Mouse (Mus musculus) neural tube, embryonic 13.5 days (tissue): ENCODE measurements around the gene Adam6b. TPM values are rescaled to one million over a fixed set of nuclear protein-coding genes. Genes with fewer than 3 reads are reported as not detected.
"Not testable (repeated sequence)": the region's sequence is repeated elsewhere in the genome, so short reads cannot be mapped to it uniquely, and the experiment has no call there.

Experiments used
- ATAC-seq: fragments of 200-750 bp; cut with Nextera tagmentation; 2 replicates; pipeline ENCODE4 v1.8.0; 2017; ENCODE audit warnings: low read depth, mild to moderate bottlenecking, moderate TSS enrichment, moderate library complexity
- H3K27ac ChIP-seq: fragments of 300-500 bp; sonication (generic); replicated peaks from 2 replicates; pipeline ENCODE4 v1.5.1; 2015; ENCODE audit warnings: moderate library complexity, mild to moderate bottlenecking, inconsistent platforms
- H3K27me3 ChIP-seq: fragments of 300-500 bp; sonication (generic); 2 replicates; pipeline ENCODE4 v1.6.1; 2015; ENCODE audit warnings: mild to moderate bottlenecking, inconsistent platforms
- H3K36me3 ChIP-seq: fragments of 300-500 bp; sonication (generic); 2 replicates; pipeline ENCODE4 v1.6.1; 2015; ENCODE audit warnings: mild to moderate bottlenecking, inconsistent platforms
- H3K4me1 ChIP-seq: fragments of 300-500 bp; sonication (generic); replicated peaks from 2 replicates; pipeline ENCODE4 v1.6.1; 2015; ENCODE audit warnings: inconsistent platforms
- H3K4me2 ChIP-seq: fragments of 300-500 bp; sonication (generic); 2 replicates; pipeline ENCODE4 v1.6.1; 2015; ENCODE audit warnings: inconsistent platforms, mild to moderate bottlenecking, moderate library complexity
- H3K4me3 ChIP-seq: fragments of 300-500 bp; sonication (generic); 2 replicates; pipeline ENCODE4 v1.5.1; 2015; ENCODE audit warnings: mild to moderate bottlenecking, inconsistent platforms
- H3K9ac ChIP-seq: fragments of 300-500 bp; sonication (generic); 2 replicates; pipeline ENCODE4 v1.6.1; 2015; ENCODE audit warnings: moderate library complexity, mild to moderate bottlenecking, inconsistent platforms
- H3K9me3 ChIP-seq: fragments of 300-500 bp; sonication (generic); 2 replicates; pipeline ENCODE4 v1.6.1; 2016; ENCODE audit warnings: inconsistent platforms
- WGBS: fragments of 180-500 bp; shearing (Covaris S2); methylation state at CpG from one replicate; pipeline ENCODE4 v1.1.7; 2015; 5-methylcytosine and 5-hydroxymethylcytosine counted together
- polyA plus RNA-seq: library from polyadenylated mRNA; unstranded; fragments of >200 nt; fragmentation: Nextera tagmentation; extraction: Ambion mirVana; gene quantifications from 2 replicates; pipeline ENCODE4 v1.2.1, GENCODE M21; 2015

The Adam6b gene
- not detected in 2 replicates for polyA plus RNA-seq

- ATAC-seq, H3K36me3 ChIP-seq, H3K4me2 ChIP-seq, H3K9ac ChIP-seq, H3K27me3 ChIP-seq, H3K27ac ChIP-seq, H3K9me3 ChIP-seq, H3K4me3 ChIP-seq, H3K4me1 ChIP-seq: not testable (repeated sequence)
- WGBS = 78% methylated on average over 1 of the region's 1 CpGs
Observed at GRCm38 (mm10) chr12:113489211-113489610, at the start of gene Adam6b. TSS of gene Adam6b (plus strand) at chr12:113489511.

GRCm38 (mm10) chr12:113446061-113446460 is 43.2 kb upstream of the Adam6b start:
- Histone ChIP-seq H3K4me2 (no peak overlapping the region), H3K36me3 (no peaks in the 10 kb centered on the region), H3K9ac (no peak overlapping the region), H3K4me1 (no peaks in the 10 kb centered on the region), H3K27me3 (no peaks in the 10 kb centered on the region), H3K27ac (no peak overlapping the region), H3K4me3 (no peak overlapping the region), H3K9me3 (no peaks in the 10 kb centered on the region)
- no peak for ATAC-seq
- 90% methylated on average over 1 of the region's 1 CpGs for WGBS

GRCm38 (mm10) chr12:113476164-113476563 is 13.1 kb upstream of the Adam6b start:
- Histone ChIP-seq H3K36me3 (no peaks in the 10 kb centered on the region), H3K9ac (no peak overlapping the region), H3K27ac (no peak overlapping the region), H3K4me3 (no peak overlapping the region), H3K4me1 (no peaks in the 10 kb centered on the region), H3K9me3 (peaks cover 7% of the 10 kb centered on the region; the same call in 1 of the 2 replicates), H3K4me2 (no peak overlapping the region), H3K27me3 (no peaks in the 10 kb centered on the region)
- ATAC-seq = no peak
- WGBS = 77% methylated on average over 2 of the region's 2 CpGs

GRCm38 (mm10) chr12:113482147-113482546 is 7.2 kb upstream of the Adam6b start:
- Histone ChIP-seq H3K4me2 (no peak overlapping the region), H3K9me3 (peaks cover 7% of the 10 kb centered on the region; the same call in 1 of the 2 replicates), H3K4me3 (no peak overlapping the region), H3K4me1 (no peaks in the 10 kb centered on the region), H3K27me3 (no peaks in the 10 kb centered on the region), H3K27ac (no peak overlapping the region), H3K9ac (no peak overlapping the region), H3K36me3 (no peaks in the 10 kb centered on the region)
- 81% methylated on average over 2 of the region's 2 CpGs for WGBS
- ATAC-seq = no peak

GRCm38 (mm10) chr12:113482661-113483389 is 6.5 kb upstream of the Adam6b start:
- Histone ChIP-seq H3K27me3 (no peaks in the 10 kb centered on the region), H3K4me1 (no peaks in the 10 kb centered on the region), H3K4me3 (no peak overlapping the region), H3K9ac (no peak overlapping the region), H3K36me3 (no peaks in the 10 kb centered on the region), H3K9me3 (peaks cover 7% of the 10 kb centered on the region; the same call in 1 of the 2 replicates), H3K4me2 (no peak overlapping the region), H3K27ac (no peak overlapping the region)
- WGBS = 57% methylated on average over 4 of the region's 4 CpGs
- ATAC-seq = no peak

- Histone ChIP-seq H3K4me3 (no peak overlapping the region), H3K9ac (no peak overlapping the region), H3K27me3 (no peaks in the 10 kb centered on the region), H3K9me3 (peaks cover 5% of the 10 kb centered on the region; the same call in 1 of the 2 replicates), H3K36me3 (no peaks in the 10 kb centered on the region), H3K4me1 (no peaks in the 10 kb centered on the region), H3K4me2 (no peak overlapping the region), H3K27ac (no peak overlapping the region)
- no peak for ATAC-seq
- 83% methylated on average over 2 of the region's 2 CpGs for WGBS
Observed at GRCm38 (mm10) chr12:113483492-113484162, 5.7 kb upstream of the Adam6b start.

- no peak overlapping the region for H3K9ac ChIP-seq
- WGBS = 33% methylated on average over 2 of the region's 2 CpGs
Observed at GRCm38 (mm10) chr12:113484971-113485485, 4.3 kb upstream of the Adam6b start.

GRCm38 (mm10) chr12:113487693-113488092 is 1.6 kb upstream of the Adam6b start:
- H3K36me3 ChIP-seq, H3K27me3 ChIP-seq, ATAC-seq, H3K4me3 ChIP-seq, H3K9me3 ChIP-seq, H3K9ac ChIP-seq, H3K4me2 ChIP-seq, H3K27ac ChIP-seq, H3K4me1 ChIP-seq: not testable (repeated sequence)

More at GRCm38 (mm10) chr12:113484971-113485485, 4.3 kb upstream of the Adam6b start:
- no peaks in the 10 kb centered on the region for H3K36me3 ChIP-seq
- no peak overlapping the region for H3K27ac ChIP-seq
- H3K9me3 ChIP-seq = peaks cover 5% of the 10 kb centered on the region; the same call in 1 of the 2 replicates
- no peak overlapping the region for H3K4me3 ChIP-seq
- no peaks in the 10 kb centered on the region for H3K27me3 ChIP-seq
- H3K4me2 ChIP-seq = no peak overlapping the region
- no peak for ATAC-seq
- no peaks in the 10 kb centered on the region for H3K4me1 ChIP-seq

- H3K27ac ChIP-seq = no peak overlapping the region
- H3K4me1 ChIP-seq = no peaks in the 10 kb centered on the region
- H3K4me2 ChIP-seq = no peak overlapping the region
- H3K9ac ChIP-seq = no peak overlapping the region
- no peak for ATAC-seq
- H3K4me3 ChIP-seq = no peak overlapping the region
- no peaks in the 10 kb centered on the region for H3K27me3 ChIP-seq
- H3K9me3 ChIP-seq = peaks cover 16% of the 10 kb centered on the region; the same call in 1 of the 2 replicates
- H3K36me3 ChIP-seq = no peaks in the 10 kb centered on the region
- 87% methylated on average over 2 of the region's 2 CpGs for WGBS
Observed at GRCm38 (mm10) chr12:113525901-113526300, 36.6 kb downstream of the Adam6b start.

Other genes with a start within 250 kb of the Adam6b start
- gene Adam6a, start 54.4 kb downstream of the Adam6b start, polyA plus RNA-seq = not detected in 2 replicates